Mouse (Mus musculus): Measurements from ENCODE around the gene Eef1e1. TPM values are rescaled to one million over a fixed set of nuclear protein-coding genes. Genes with fewer than 3 reads are reported as not detected.

Gene Eef1e1
- polyA plus RNA-seq, 1 experiment: 6.1 TPM

- Histone ChIP-seq H3K4me3 (ENCODE audit: extremely low read depth, insufficient read depth, insufficient read length) (no peak overlapping the region), H3K27me3 (ENCODE audit: control insufficient read depth, insufficient read depth, low read length) (no peaks in the 10 kb centered on the region), H3K36me3 (ENCODE audit: control insufficient read depth, insufficient read depth, low read length) (no peaks in the 10 kb centered on the region), H3K27ac (ENCODE audit: insufficient read depth, low read length) (no peak overlapping the region), H3K4me1 (ENCODE audit: control insufficient read depth, insufficient read depth, insufficient read length) (no peaks in the 10 kb centered on the region)
- WGBS: 37% methylated on average over 2 of the region's 2 CpGs
- DNase-seq (ENCODE audit: low read depth in 1 of 2, low spot score in 2 of 2): peak in 1 of 2 experiments; percentile 56
- TF ChIP-seq CTCF (IDR thresholded peaks at IDR 0.05; ENCODE audit: extremely low read depth, insufficient read depth, insufficient read length, insufficient replicate concordance) (peak; percentile 77; the same call in 1 of the 2 replicates), POLR2A (IDR thresholded peaks at IDR 0.05; ENCODE audit: low read depth, low read length) (no peak)
Measured at GRCm38 (mm10) chr13:38668514-38668913, 9.7 kb upstream of the Eef1e1 start.

GRCm38 (mm10) chr13:38664753-38665152 lies 5.9 kb upstream of the Eef1e1 start:
- Histone ChIP-seq H3K27ac (ENCODE audit: insufficient read depth, low read length) (no peak overlapping the region), H3K36me3 (ENCODE audit: control insufficient read depth, insufficient read depth, low read length) (no peaks in the 10 kb centered on the region), H3K4me1 (ENCODE audit: control insufficient read depth, insufficient read depth, insufficient read length) (no peaks in the 10 kb centered on the region), H3K27me3 (ENCODE audit: control insufficient read depth, insufficient read depth, low read length) (no peaks in the 10 kb centered on the region), H3K4me3 (ENCODE audit: extremely low read depth, insufficient read depth, insufficient read length) (no peak overlapping the region)
- TF ChIP-seq POLR2A (IDR thresholded peaks at IDR 0.05; ENCODE audit: low read depth, low read length) (no peak), CTCF (IDR thresholded peaks at IDR 0.05; ENCODE audit: extremely low read depth, insufficient read depth, insufficient read length, insufficient replicate concordance) (no peak)
- 71% methylated on average over 1 of the region's 1 CpGs for whole genome bisulfite sequencing
- no peak for DNase-seq (ENCODE audit: low read depth in 1 of 2, low spot score in 2 of 2)

- peaks cover 7% of the 10 kb centered on the region for H3K36me3 ChIP-seq (ENCODE audit: control insufficient read depth, insufficient read depth, low read length)
- H3K4me1 ChIP-seq (ENCODE audit: control insufficient read depth, insufficient read depth, insufficient read length): peaks cover 3% of the 10 kb centered on the region; the same call in 1 of the 2 replicates
- WGBS: 91% methylated on average over 12 of the region's 12 CpGs
- TF ChIP-seq POLR2A (IDR thresholded peaks at IDR 0.05; ENCODE audit: low read depth, low read length) (no peak), CTCF (IDR thresholded peaks at IDR 0.05; ENCODE audit: extremely low read depth, insufficient read depth, insufficient read length, insufficient replicate concordance) (no peak)
- DNase-seq (ENCODE audit: low read depth in 1 of 2, low spot score in 2 of 2): no peak
- H3K27me3 ChIP-seq (ENCODE audit: control insufficient read depth, insufficient read depth, low read length): no peaks in the 10 kb centered on the region
- H3K27ac ChIP-seq (ENCODE audit: insufficient read depth, low read length): no peak overlapping the region
- H3K4me3 ChIP-seq (ENCODE audit: extremely low read depth, insufficient read depth, insufficient read length): no peak overlapping the region
Measured at GRCm38 (mm10) chr13:38659524-38660136, 772 bp upstream of the Eef1e1 start.

GRCm38 (mm10) chr13:38657865-38658264 lies 993 bp downstream of the Eef1e1 start:
- TF ChIP-seq POLR2A (IDR thresholded peaks at IDR 0.05; ENCODE audit: low read depth, low read length) (no peak), CTCF (IDR thresholded peaks at IDR 0.05; ENCODE audit: extremely low read depth, insufficient read depth, insufficient read length, insufficient replicate concordance) (no peak)
- H3K36me3 ChIP-seq (ENCODE audit: control insufficient read depth, insufficient read depth, low read length): peaks cover 17% of the 10 kb centered on the region
- peaks cover 3% of the 10 kb centered on the region; the same call in 1 of the 2 replicates for H3K4me1 ChIP-seq (ENCODE audit: control insufficient read depth, insufficient read depth, insufficient read length)
- H3K4me3 ChIP-seq (ENCODE audit: extremely low read depth, insufficient read depth, insufficient read length): peak overlapping the region; percentile 91; the same call in 1 of the 2 replicates
- DNase-seq (ENCODE audit: low read depth in 1 of 2, low spot score in 2 of 2): no peak
- H3K27me3 ChIP-seq (ENCODE audit: control insufficient read depth, insufficient read depth, low read length): no peaks in the 10 kb centered on the region
- no peak overlapping the region for H3K27ac ChIP-seq (ENCODE audit: insufficient read depth, low read length)
- 39% methylated on average over 4 of the region's 4 CpGs for WGBS

- Histone ChIP-seq H3K4me1 (ENCODE audit: control insufficient read depth, insufficient read depth, insufficient read length) (no peaks in the 10 kb centered on the region), H3K27ac (ENCODE audit: insufficient read depth, low read length) (no peak overlapping the region), H3K27me3 (ENCODE audit: control insufficient read depth, insufficient read depth, low read length) (no peaks in the 10 kb centered on the region), H3K4me3 (ENCODE audit: extremely low read depth, insufficient read depth, insufficient read length) (no peak overlapping the region), H3K36me3 (ENCODE audit: control insufficient read depth, insufficient read depth, low read length) (peaks cover 43% of the 10 kb centered on the region)
- TF ChIP-seq POLR2A (IDR thresholded peaks at IDR 0.05; ENCODE audit: low read depth, low read length) (no peak), CTCF (IDR thresholded peaks at IDR 0.05; ENCODE audit: extremely low read depth, insufficient read depth, insufficient read length, insufficient replicate concordance) (no peak)
- WGBS: 93% methylated on average over 4 of the region's 4 CpGs
- no peak for DNase-seq (ENCODE audit: low read depth in 1 of 2, low spot score in 2 of 2)
Measured at GRCm38 (mm10) chr13:38650292-38650691, 8.6 kb downstream of the Eef1e1 start.

- TF ChIP-seq POLR2A (IDR thresholded peaks at IDR 0.05; ENCODE audit: low read depth, low read length): no peak
- no peak for TF ChIP-seq CTCF (IDR thresholded peaks at IDR 0.05; ENCODE audit: extremely low read depth, insufficient read depth, insufficient read length, insufficient replicate concordance)
- Histone ChIP-seq H3K4me3 (ENCODE audit: extremely low read depth, insufficient read depth, insufficient read length) (no peak overlapping the region), H3K27me3 (ENCODE audit: control insufficient read depth, insufficient read depth, low read length) (no peaks in the 10 kb centered on the region), H3K27ac (ENCODE audit: insufficient read depth, low read length) (no peak overlapping the region), H3K36me3 (ENCODE audit: control insufficient read depth, insufficient read depth, low read length) (peaks cover 44% of the 10 kb centered on the region), H3K4me1 (ENCODE audit: control insufficient read depth, insufficient read depth, insufficient read length) (no peaks in the 10 kb centered on the region)
- no peak for DNase-seq (ENCODE audit: low read depth in 1 of 2, low spot score in 2 of 2)
- WGBS: 92% methylated on average over 4 of the region's 4 CpGs
Measured at GRCm38 (mm10) chr13:38649069-38649468, 9.8 kb downstream of the Eef1e1 start.

GRCm38 (mm10) chr13:38641414-38641813 lies 17.4 kb downstream of the Eef1e1 start:
- H3K4me1 ChIP-seq (ENCODE audit: control insufficient read depth, insufficient read depth, insufficient read length): no peaks in the 10 kb centered on the region
- H3K27me3 ChIP-seq (ENCODE audit: control insufficient read depth, insufficient read depth, low read length): no peaks in the 10 kb centered on the region
- WGBS: 93% methylated on average over 5 of the region's 5 CpGs
- TF ChIP-seq POLR2A (IDR thresholded peaks at IDR 0.05; ENCODE audit: low read depth, low read length) (no peak), CTCF (IDR thresholded peaks at IDR 0.05; ENCODE audit: extremely low read depth, insufficient read depth, insufficient read length, insufficient replicate concordance) (no peak)
- DNase-seq (ENCODE audit: low read depth in 1 of 2, low spot score in 2 of 2): no peak
- H3K4me3 ChIP-seq (ENCODE audit: extremely low read depth, insufficient read depth, insufficient read length): no peak overlapping the region
- H3K36me3 ChIP-seq (ENCODE audit: control insufficient read depth, insufficient read depth, low read length): peaks cover 17% of the 10 kb centered on the region
- H3K27ac ChIP-seq (ENCODE audit: insufficient read depth, low read length): no peak overlapping the region

Measured in spleen, adult 2 months (tissue).